20 mouse cellular contexts compared by ENCODE assay signal in genomic region chr7:133876646-133877342, GRCm38 (mm10).
"Had no signal": no experiment of that assay in that cellular context is flagged by ENCODE, and none has a peak within 500 bp of the region (broad histone marks: within the 10 kb centered on the region; RNA-seq: fewer than 3 reads in every experiment).

No protein-coding gene starts in this region.

- ATAC-seq: lung, postnatal 0 days had no signal

- H3K4me1 ChIP-seq: liver, embryonic 13.5 days; megakaryocyte, embryonic 14.5 days; midbrain, embryonic 10.5 days; neural tube, embryonic 12.5 days; neural tube, embryonic 15.5 days had no signal

- DNase-seq: kidney, adult 8-10 months; kidney, postnatal 10 days; kidney, postnatal 36 days; layer of hippocampus, postnatal 36 days; liver, embryonic 13.5 days; lung, adult 2 months; midbrain, embryonic 14.5 days; right cerebral cortex, adult 18-20 months; right cerebral cortex, postnatal 14 days; right cerebral cortex, postnatal 4 days; thymus, adult 18-20 months; thymus, postnatal 36 days had no signal

- H3K4me3 ChIP-seq: kidney, embryonic 15.5 days; left cerebral cortex, adult 2 months; liver, embryonic 13.5 days; megakaryocyte, embryonic 14.5 days; midbrain, embryonic 10.5 days; neural tube, embryonic 12.5 days; neural tube, embryonic 15.5 days had no signal

- H3K36me3 ChIP-seq: kidney, embryonic 15.5 days; liver, embryonic 13.5 days; midbrain, embryonic 10.5 days; neural tube, embryonic 12.5 days; neural tube, embryonic 15.5 days had no signal

- H3K4me2 ChIP-seq: kidney, embryonic 15.5 days; liver, embryonic 13.5 days; neural tube, embryonic 12.5 days; neural tube, embryonic 15.5 days had no signal

- H3K9ac ChIP-seq: kidney, embryonic 15.5 days; liver, embryonic 13.5 days; neural tube, embryonic 12.5 days; neural tube, embryonic 15.5 days had no signal

- H3K9me3 ChIP-seq: kidney, embryonic 15.5 days; liver, embryonic 13.5 days; midbrain, embryonic 10.5 days; neural tube, embryonic 12.5 days; neural tube, embryonic 15.5 days had no signal

- H3K27ac ChIP-seq: kidney, embryonic 15.5 days; left cerebral cortex, adult 2 months; liver, embryonic 13.5 days; midbrain, embryonic 10.5 days; neural tube, embryonic 12.5 days; neural tube, embryonic 15.5 days; stomach, postnatal 0 days had no signal

- H3K27me3 ChIP-seq: kidney, embryonic 15.5 days; liver, embryonic 13.5 days; megakaryocyte, embryonic 14.5 days; neural tube, embryonic 12.5 days; neural tube, embryonic 15.5 days had no signal
